Mouse (Mus musculus) common myeloid progenitor, adult 5-6 weeks (primary cell): ENCODE measurements around the gene Timp3. TPM values are rescaled to one million over a fixed set of nuclear protein-coding genes. Genes with fewer than 3 reads are reported as not detected.

Experiments
- ATAC-seq: replicated peaks from 2 replicates; pipeline ENCODE4 v1.8.0; 2016; ENCODE audit warnings: low read depth, mild to moderate bottlenecking, moderate TSS enrichment, inconsistent platforms; ENCODE audit not compliant: poor library complexity, severe bottlenecking
- total RNA-seq: library from RNA; stranded (forward); fragments of 200-1000, 187-1606 nt; gene quantifications from 2 replicates; pipeline ENCODE4 v1.2.3, GENCODE M21; 2017

The Timp3 gene
- total RNA-seq, 1 experiment from 2014 or later, result 3.6 TPM

DNA sequence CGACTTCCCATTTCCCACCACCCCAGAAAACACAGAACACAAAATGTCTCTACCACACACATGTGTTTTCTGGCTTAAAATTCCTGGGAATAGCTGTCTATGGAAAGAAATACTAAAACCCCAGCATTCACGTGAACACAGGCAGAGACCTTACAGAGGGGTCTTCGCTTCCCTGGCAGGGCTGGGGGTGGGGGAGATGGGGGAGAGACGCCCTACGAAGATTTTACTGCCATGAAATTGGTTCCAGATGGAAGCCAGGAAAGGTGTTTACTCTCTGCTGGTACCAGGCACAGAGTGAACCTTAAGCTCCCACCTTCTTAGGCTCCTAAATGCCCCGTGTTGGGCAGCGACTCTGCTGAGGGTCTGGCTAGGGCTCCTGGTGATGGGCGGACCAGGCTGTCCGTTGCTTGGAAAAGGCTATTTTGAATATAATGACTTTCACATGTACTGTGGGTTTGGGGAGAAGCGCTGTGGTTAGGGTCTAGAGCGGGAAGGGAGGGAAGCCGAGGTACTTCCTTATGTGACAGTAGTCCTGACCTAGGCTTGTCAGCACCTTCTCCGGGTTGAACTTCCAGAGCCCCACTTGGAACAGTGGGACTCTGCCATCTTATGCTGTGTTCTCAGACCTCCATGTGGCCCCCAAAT, 4.6 kb upstream of the Timp3 start:
- ATAC-seq, result peak; percentile 54

- ATAC-seq, result peak; percentile 85
Measured at GRCm38 (mm10) chr10:86296111-86296510, 4.1 kb upstream of the Timp3 start.

GRCm38 (mm10) chr10:86297307-86297706, 2.9 kb upstream of the Timp3 start:
- no peak for ATAC-seq

DNA sequence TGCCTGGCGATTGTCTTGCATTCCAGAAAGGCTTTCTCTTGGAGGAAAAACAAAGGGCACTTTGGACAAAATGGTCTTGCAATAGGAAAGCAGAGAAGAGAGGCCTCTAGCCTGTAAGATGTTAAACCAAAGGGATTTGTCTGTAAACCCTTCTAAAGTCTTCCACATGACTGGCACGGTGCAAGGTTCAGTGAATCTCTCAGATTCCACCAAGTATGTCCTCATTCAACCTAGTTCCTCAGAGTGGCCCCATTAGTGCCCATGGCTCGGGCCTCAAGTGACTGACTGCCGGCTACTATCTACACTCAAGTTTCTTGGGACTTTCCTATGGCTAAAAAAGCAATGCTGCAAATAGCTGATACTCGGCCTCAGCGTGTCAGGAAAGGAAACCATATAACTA, 1.8 kb upstream of the Timp3 start:
- no peak for ATAC-seq

DNA sequence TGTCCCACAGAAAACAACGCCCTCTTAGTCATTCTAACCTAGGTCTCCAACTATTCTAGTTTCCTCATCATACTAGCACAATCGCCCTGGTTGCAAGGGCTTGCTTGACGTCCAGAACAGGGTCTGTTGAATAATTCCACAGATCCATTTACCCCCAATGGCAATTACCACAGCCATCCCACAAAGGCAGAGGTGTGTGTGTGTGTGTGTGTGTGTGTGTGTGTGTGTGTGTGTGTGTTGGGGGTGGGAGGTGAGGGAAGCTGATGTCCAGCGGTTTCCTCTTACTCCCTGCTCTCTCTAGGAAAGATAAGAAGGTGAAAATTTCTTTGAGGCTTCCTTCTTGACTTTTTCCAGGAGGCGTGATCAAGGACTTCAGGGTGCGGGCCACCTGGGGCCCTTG, 377 bp upstream of the Timp3 start:
- ATAC-seq, result no peak

GRCm38 (mm10) chr10:86301117-86301490, 932 bp downstream of the Timp3 start:
- no peak for ATAC-seq

- no peak for ATAC-seq
Measured at GRCm38 (mm10) chr10:86301593-86302317, 1.6 kb downstream of the Timp3 start.

DNA sequence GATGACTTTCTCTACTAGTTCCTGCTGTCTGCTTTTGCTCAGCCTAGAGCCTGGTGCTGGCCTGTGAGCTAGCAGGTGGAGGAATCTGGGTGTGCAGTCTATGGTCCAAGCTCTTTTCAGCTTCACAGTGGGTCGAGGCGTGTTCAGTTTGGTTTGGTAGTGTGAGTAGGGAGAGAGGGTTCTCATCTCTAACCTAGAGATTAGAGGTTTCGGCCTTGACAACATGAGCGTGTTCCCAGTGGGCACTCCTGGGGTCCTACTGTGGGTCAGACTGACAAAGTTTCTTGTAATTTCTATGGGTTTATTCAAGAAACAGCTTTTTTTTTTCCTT, 2.1 kb downstream of the Timp3 start:
- ATAC-seq, result no peak

DNA sequence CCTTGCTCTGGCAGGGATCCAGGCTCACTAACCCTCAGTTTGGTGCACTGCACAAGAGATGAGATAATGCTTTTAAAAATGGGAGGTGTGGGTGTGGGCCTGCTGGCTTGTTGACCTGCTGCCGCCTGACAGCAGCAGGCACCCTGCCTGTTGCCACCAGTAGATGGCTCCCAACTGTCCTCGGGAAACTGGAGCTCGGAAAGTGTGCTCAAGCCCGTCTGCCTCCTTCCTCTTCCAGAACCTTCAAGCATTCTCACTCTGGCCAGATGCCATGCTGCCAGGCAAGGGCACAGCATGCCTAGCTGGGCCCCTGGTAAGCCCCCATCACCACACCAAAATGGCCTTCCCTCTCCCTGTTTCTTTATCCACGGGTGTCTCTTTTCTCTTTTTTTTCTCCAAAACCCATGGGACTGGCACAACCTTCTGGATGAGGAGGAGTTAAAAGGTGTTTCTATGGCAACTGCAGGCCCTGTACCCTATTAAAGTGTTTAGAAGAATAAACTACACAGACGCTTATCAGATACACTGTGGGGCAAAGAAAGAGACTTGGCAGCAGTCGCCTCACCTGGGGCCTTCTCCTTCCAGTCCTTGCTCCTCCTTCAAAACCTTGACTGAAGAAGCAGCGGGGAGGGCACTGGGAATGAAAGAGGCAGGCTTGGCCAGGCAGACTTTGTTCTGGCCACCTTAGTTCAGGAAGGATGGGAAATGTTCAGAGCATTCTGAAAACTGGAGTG, 2.8 kb downstream of the Timp3 start:
- ATAC-seq, result peak; percentile 87

GRCm38 (mm10) chr10:86303495-86303876, 3.3 kb downstream of the Timp3 start:
- no peak for ATAC-seq

DNA sequence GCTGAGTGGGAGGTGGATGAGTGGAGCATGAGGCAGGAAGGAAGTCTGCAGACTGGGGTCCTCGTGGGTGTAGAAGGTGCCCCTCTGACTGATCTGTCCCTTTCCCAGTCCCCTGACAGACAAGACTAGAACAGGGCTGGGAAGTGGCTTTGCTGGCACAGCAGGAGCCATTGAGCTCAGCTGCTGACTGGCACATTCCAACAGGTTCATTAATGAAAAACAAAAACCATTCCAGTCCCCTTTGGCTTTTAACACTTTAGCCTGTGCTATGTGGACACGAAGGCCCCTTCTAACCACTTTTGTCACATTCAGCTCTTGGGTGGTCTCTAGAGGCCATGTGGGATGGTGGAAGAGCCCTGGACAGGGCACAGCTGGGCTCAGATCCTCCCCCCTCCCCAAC, 4.4 kb downstream of the Timp3 start:
- no peak for ATAC-seq

- no peak for ATAC-seq
Measured at GRCm38 (mm10) chr10:86307235-86307634, 7.1 kb downstream of the Timp3 start.

GRCm38 (mm10) chr10:86310527-86310926, 10.4 kb downstream of the Timp3 start:
- ATAC-seq, result peak; percentile 54; the same call in 1 of the 2 replicates

GRCm38 (mm10) chr10:86312976-86313375, 12.8 kb downstream of the Timp3 start:
- no peak for ATAC-seq

GRCm38 (mm10) chr10:86313448-86313847, 13.3 kb downstream of the Timp3 start:
- no peak for ATAC-seq

GRCm38 (mm10) chr10:86315513-86315912, 15.3 kb downstream of the Timp3 start:
- no peak for ATAC-seq

DNA sequence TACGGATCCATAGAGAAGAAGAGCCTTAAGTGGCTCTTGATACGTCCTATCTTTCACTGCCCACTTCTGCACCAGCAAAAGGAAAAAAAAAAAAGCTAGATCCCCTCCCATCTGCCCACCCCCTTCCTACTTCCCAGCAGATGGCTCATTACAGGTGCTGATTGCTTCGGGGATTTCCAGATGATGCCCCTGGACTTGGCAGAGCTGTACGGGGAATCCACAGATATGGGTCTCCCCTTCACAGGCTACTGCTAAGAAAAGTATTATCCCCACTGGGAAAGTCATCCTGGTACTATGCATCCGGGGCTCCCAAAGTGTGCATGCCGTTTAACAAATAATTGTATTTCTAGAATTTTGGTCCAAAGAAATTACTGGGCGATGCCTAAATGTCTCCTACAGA, 17.5 kb downstream of the Timp3 start:
- no peak for ATAC-seq

GRCm38 (mm10) chr10:86318552-86319140, 18.5 kb downstream of the Timp3 start:
- ATAC-seq, result no peak

DNA sequence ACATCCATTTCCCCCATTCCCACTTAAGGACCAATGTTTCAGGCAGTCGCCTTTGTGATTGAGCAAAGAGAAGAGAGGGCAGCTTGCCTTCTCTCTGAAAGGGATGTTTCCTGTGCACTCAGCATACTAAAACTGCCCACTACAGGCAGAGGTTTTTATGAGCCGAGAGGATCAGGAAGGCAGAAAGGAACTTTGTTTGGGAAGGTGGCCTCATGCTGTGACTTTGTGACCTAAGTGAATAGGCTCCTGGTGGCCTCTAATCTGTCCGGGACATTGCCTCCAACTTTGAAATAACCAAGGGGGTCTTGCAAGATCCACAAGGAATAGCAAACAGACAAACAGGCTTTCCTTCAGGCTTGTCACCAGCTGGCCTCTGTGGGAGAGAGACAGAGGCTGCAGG, 19.4 kb downstream of the Timp3 start:
- ATAC-seq, result no peak

GRCm38 (mm10) chr10:86320204-86320603, 20.0 kb downstream of the Timp3 start:
- no peak for ATAC-seq

DNA sequence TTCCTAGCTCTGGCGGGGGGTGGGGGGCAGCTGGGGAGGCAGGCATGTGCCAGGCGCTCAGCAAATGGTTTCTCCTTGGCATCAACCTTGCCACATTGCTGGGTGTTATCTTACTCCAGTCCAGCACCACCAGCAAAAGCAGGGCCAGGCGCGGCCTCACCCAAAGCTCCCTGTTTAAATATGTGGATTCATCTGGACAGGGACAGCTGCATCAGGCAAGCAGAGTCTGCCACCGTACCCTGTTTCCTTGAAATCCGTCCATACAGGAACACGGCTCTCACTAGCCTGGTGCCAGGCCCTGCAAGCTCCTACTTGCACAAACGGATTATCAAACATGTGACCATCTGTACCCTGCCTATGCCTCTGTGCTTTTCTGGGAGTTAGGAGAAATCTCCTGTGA, 21.0 kb downstream of the Timp3 start:
- ATAC-seq, result no peak
